Mouse (Mus musculus) CH12.LX (cell line): ENCODE data around the gene Lpar5. TPM values are rescaled to one million over a fixed set of nuclear protein-coding genes. Genes with fewer than 3 reads are reported as not detected.
A peak's percentile ranks its signal among the peaks of the same experiment; 100 is the strongest.

Experiments
- DNase-seq: peaks from one replicate; pipeline ENCODE4 v3.0.0-alpha.2; 2013; ENCODE audit errors: extremely low read depth
- H3K27ac ChIP-seq: 2 replicates; pipeline ENCODE4 v1.5.1; 2012; ENCODE audit warnings: low read depth, mild to moderate bottlenecking, control low read depth, moderate library complexity; ENCODE audit not compliant: insufficient read depth
- H3K27me3 ChIP-seq: replicated peaks from 2 replicates; pipeline ENCODE3; 2012; ENCODE audit warnings: inconsistent platforms
- H3K36me3 ChIP-seq, 2 experiments: replicated peaks in 1 of 2; 2 replicates each; pipeline versions ENCODE3 to v1.6.1; 2012; ENCODE audit warnings: inconsistent platforms in 1 of 2, low read length in 1 of 2, mild to moderate bottlenecking in 1 of 2, mixed read lengths in 1 of 2, moderate library complexity in 1 of 2; ENCODE audit not compliant: control insufficient read depth in 1 of 2, insufficient read depth in 1 of 2
- H3K4me1 ChIP-seq, 2 experiments: 2 replicates each; pipeline ENCODE4 v1.6.1; 2012; ENCODE audit warnings: inconsistent platforms in 1 of 2, moderate library complexity in 1 of 2; ENCODE audit not compliant: insufficient read depth in 2 of 2, control insufficient read depth in 1 of 2
- H3K4me2 ChIP-seq: 2 replicates; pipeline ENCODE4 v1.6.1; 2012; ENCODE audit warnings: low read depth, mild to moderate bottlenecking, control low read depth; ENCODE audit not compliant: poor library complexity, insufficient read depth, severe bottlenecking
- H3K4me3 ChIP-seq, 3 experiments: fragments of 150-350 bp in 1 of 3; sonication (generic) in 1 of 3; replicated peaks in 1 of 3; 2 replicates each; pipeline versions ENCODE3 to v1.5.1; 2011 to 2012; ENCODE audit warnings: low read depth in 2 of 3, low read length in 2 of 3, mild to moderate bottlenecking in 2 of 3, moderate library complexity in 2 of 3, control low read depth in 1 of 3, improper control_type of control experiment in 1 of 3, inconsistent platforms in 1 of 3, mixed read lengths in 1 of 3; ENCODE audit not compliant: poor library complexity in 1 of 3
- H3K79me2 ChIP-seq: replicated peaks from 2 replicates; pipeline ENCODE4 v1.6.1; 2012; ENCODE audit warnings: mild to moderate bottlenecking, moderate library complexity; ENCODE audit not compliant: control insufficient read depth, poor library complexity, insufficient read depth, severe bottlenecking; ENCODE audit errors: extremely low read depth
- H3K9ac ChIP-seq: 2 replicates; pipeline ENCODE4 v1.6.1; 2012; ENCODE audit warnings: low read depth, mild to moderate bottlenecking, control low read depth, moderate library complexity; ENCODE audit not compliant: insufficient read depth
- H3K9me3 ChIP-seq: replicated peaks from 2 replicates; pipeline ENCODE3; 2012; ENCODE audit warnings: low read length, inconsistent platforms, mixed read lengths
- BHLHE40 ChIP-seq: IDR thresholded peaks from 2 replicates; pipeline ENCODE4 v1.6.1; 2011; ENCODE audit warnings: mild to moderate bottlenecking, low read depth, low read length, improper control_type of control experiment
- CHD2 ChIP-seq: IDR thresholded peaks from 2 replicates; pipeline ENCODE4 v1.6.1; 2011; ENCODE audit warnings: low read length, improper control_type of control experiment
- CTCF ChIP-seq, 2 experiments: IDR thresholded peaks in 1 of 2; conservative IDR thresholded peaks in 1 of 2; 2 replicates each; pipeline ENCODE4 v1.5.1; 2011 to 2012; ENCODE audit warnings: low read depth in 2 of 2, low read length in 2 of 2, improper control_type of control experiment in 1 of 2, inconsistent platforms in 1 of 2, mild to moderate bottlenecking in 1 of 2, moderate library complexity in 1 of 2
- E2F4 ChIP-seq: IDR thresholded peaks from 2 replicates; pipeline ENCODE4 v1.6.1; 2011; ENCODE audit warnings: low read depth, low read length, improper control_type of control experiment; ENCODE audit not compliant: insufficient replicate concordance
- ELF1 ChIP-seq: IDR thresholded peaks from 2 replicates; pipeline ENCODE4 v1.6.1; 2014; ENCODE audit warnings: low read depth, mild to moderate bottlenecking, inconsistent platforms, low read length, improper control_type of control experiment
- ETS1 ChIP-seq: conservative IDR thresholded peaks from 2 replicates; pipeline ENCODE4 v1.6.1; 2012; ENCODE audit warnings: low read depth, mild to moderate bottlenecking, inconsistent platforms, low read length, improper control_type of control experiment, moderate library complexity
- GABPA ChIP-seq: IDR thresholded peaks from 2 replicates; pipeline ENCODE4 v1.6.1; 2012; ENCODE audit warnings: low read depth, low read length, improper control_type of control experiment, inconsistent platforms; ENCODE audit not compliant: insufficient replicate concordance
- HCFC1 ChIP-seq: IDR thresholded peaks from 2 replicates; pipeline ENCODE4 v1.6.1; 2012; ENCODE audit warnings: low read depth, mild to moderate bottlenecking, inconsistent platforms, low read length, improper control_type of control experiment
- IRF4 ChIP-seq: IDR thresholded peaks from 2 replicates; pipeline ENCODE4 v1.6.1; 2014; ENCODE audit warnings: low read depth, mild to moderate bottlenecking, inconsistent platforms, low read length, improper control_type of control experiment
- JUN ChIP-seq: IDR thresholded peaks from 2 replicates; pipeline ENCODE4 v1.6.1; 2011; ENCODE audit warnings: low read depth, mild to moderate bottlenecking, low read length, improper control_type of control experiment, moderate library complexity; ENCODE audit not compliant: insufficient read depth
- KAT2A ChIP-seq: IDR thresholded peaks from 2 replicates; pipeline ENCODE4 v1.6.1; 2012; ENCODE audit warnings: low read length, improper control_type of control experiment, inconsistent platforms; ENCODE audit not compliant: insufficient replicate concordance
- MAFK ChIP-seq: IDR thresholded peaks from 2 replicates; pipeline ENCODE4 v1.6.1; 2011; ENCODE audit warnings: low read length, improper control_type of control experiment; ENCODE audit not compliant: insufficient replicate concordance
- MAX ChIP-seq: IDR thresholded peaks from 2 replicates; pipeline ENCODE4 v1.6.1; 2011; ENCODE audit warnings: low read length, improper control_type of control experiment
- MAZ ChIP-seq: IDR thresholded peaks from 2 replicates; pipeline ENCODE4 v1.6.1; 2012; ENCODE audit warnings: low read depth, mild to moderate bottlenecking, inconsistent platforms, low read length, improper control_type of control experiment, moderate library complexity
- MEF2A ChIP-seq: IDR thresholded peaks from 2 replicates; pipeline ENCODE4 v1.6.1; 2014; ENCODE audit warnings: low read depth, mild to moderate bottlenecking, inconsistent platforms, low read length, improper control_type of control experiment, borderline replicate concordance
- NRF1 ChIP-seq: IDR thresholded peaks from 2 replicates; pipeline ENCODE4 v1.6.1; 2014; ENCODE audit warnings: low read depth, mild to moderate bottlenecking, inconsistent platforms, low read length, improper control_type of control experiment, moderate library complexity
- PAX5 ChIP-seq: IDR thresholded peaks from 2 replicates; pipeline ENCODE4 v1.6.1; 2012; ENCODE audit warnings: low read length, inconsistent platforms, mixed read lengths
- POLR2A ChIP-seq: IDR thresholded peaks from 2 replicates; pipeline ENCODE4 v1.6.1; 2011; ENCODE audit warnings: low read depth, mild to moderate bottlenecking, improper control_type of control experiment, low read length
- POLR2AphosphoS2 ChIP-seq: IDR thresholded peaks from 2 replicates; pipeline ENCODE4 v1.6.1; 2011; ENCODE audit warnings: low read depth, low read length, improper control_type of control experiment
- RAD21 ChIP-seq: IDR thresholded peaks from 2 replicates; pipeline ENCODE4 v1.6.1; 2011; ENCODE audit warnings: low read depth, mild to moderate bottlenecking, low read length, improper control_type of control experiment, moderate library complexity
- RCOR1 ChIP-seq: conservative IDR thresholded peaks from 2 replicates; pipeline ENCODE4 v1.6.1; 2012; ENCODE audit warnings: low read depth, mild to moderate bottlenecking, inconsistent platforms, low read length, improper control_type of control experiment
- SIN3A ChIP-seq: IDR thresholded peaks from 2 replicates; pipeline ENCODE4 v1.6.1; 2012; ENCODE audit warnings: low read length, improper control_type of control experiment, inconsistent platforms
- SMC3 ChIP-seq: IDR thresholded peaks from 2 replicates; pipeline ENCODE4 v1.6.1; 2011; ENCODE audit warnings: low read depth, low read length, improper control_type of control experiment
- TBP ChIP-seq: conservative IDR thresholded peaks from 2 replicates; pipeline ENCODE4 v1.6.1; 2011; ENCODE audit warnings: low read depth, low read length, improper control_type of control experiment
- TCF12 ChIP-seq: IDR thresholded peaks from 2 replicates; pipeline ENCODE4 v1.6.1; 2014; ENCODE audit warnings: low read depth, mild to moderate bottlenecking, inconsistent platforms, low read length, improper control_type of control experiment
- UBTF ChIP-seq: IDR thresholded peaks from 2 replicates; pipeline ENCODE4 v1.6.1; 2012; ENCODE audit warnings: low read depth, mild to moderate bottlenecking, inconsistent platforms, low read length, improper control_type of control experiment, moderate library complexity
- USF1 ChIP-seq: IDR thresholded peaks from 2 replicates; pipeline ENCODE4 v1.6.1; 2014; ENCODE audit warnings: low read depth, mild to moderate bottlenecking, inconsistent platforms, low read length, improper control_type of control experiment
- ZC3H11A ChIP-seq: IDR thresholded peaks from 2 replicates; pipeline ENCODE4 v1.6.1; 2012; ENCODE audit warnings: low read depth, mild to moderate bottlenecking, inconsistent platforms, low read length, improper control_type of control experiment
- ZKSCAN1 ChIP-seq: IDR thresholded peaks from 2 replicates; pipeline ENCODE4 v1.6.1; 2012; ENCODE audit warnings: low read depth, inconsistent platforms, low read length, improper control_type of control experiment, borderline replicate concordance
- ZMIZ1 ChIP-seq: IDR thresholded peaks from 2 replicates; pipeline ENCODE4 v1.6.1; 2012; ENCODE audit warnings: low read depth, mild to moderate bottlenecking, inconsistent platforms, low read length, improper control_type of control experiment
- dilution Hi-C: fragments of 300-500 bp; cut with MboI; formaldehyde crosslinking; loops from 2 replicates; pipeline ENCODE4 v1.14.3; 2020; ENCODE audit warnings: low sequenced_read_pairs; ENCODE audit not compliant: extremely low pct_unique_long_range_greater_than_20kb, extremely low pct_ligation_motif_present
- in situ Hi-C: fragments of 300-500 bp; cut with MboI; formaldehyde crosslinking; loops from 3 replicates; pipeline ENCODE4 v1.14.3; 2019; ENCODE audit warnings: low sequenced_read_pairs, low pct_ligation_motif_present, low pct_unique_long_range_greater_than_20kb, mixed read lengths
- polyA plus RNA-seq: library from polyadenylated mRNA; unstranded; fragments of >175 nt; gene quantifications from 2 replicates; pipeline ENCODE4 v1.2.1, GENCODE M21; 2012; ENCODE audit warnings: low read depth; ENCODE audit not compliant: insufficient read length
- total RNA-seq, 2 experiments: library from RNA; depleted of rRNA; stranded (reverse); fragments of 300-350 nt in 1 of 2; fragments of >200 nt in 1 of 2; gene quantifications; 2 replicates each; pipeline ENCODE4 v1.2.3; 2012 to 2014

Gene Lpar5
- total and polyA plus RNA-seq, 3 experiments: 4.5 to 25.9 (median 4.8) TPM

DNA sequence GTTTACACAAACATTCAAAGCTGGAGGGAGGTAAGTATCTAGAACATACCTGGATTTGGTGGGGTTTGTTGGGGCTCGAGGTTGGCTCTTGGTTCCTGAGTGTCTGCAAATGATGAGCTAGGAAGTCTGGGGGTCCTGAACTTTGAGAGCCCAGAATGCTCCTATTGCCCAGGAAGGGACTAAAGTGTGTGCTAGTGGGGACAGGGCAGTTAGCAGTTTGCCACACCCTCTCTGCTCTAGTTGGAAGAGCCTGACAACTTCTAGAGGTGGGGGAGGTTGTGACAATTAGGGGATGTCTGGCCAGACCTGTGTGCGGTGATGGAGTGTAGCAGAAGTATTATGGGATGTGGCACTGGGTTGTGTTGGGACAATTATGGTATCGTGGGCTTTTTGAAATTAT, 27.1 kb downstream of the Lpar5 start:
- Histone ChIP-seq H3K9ac (no peak overlapping the region), H3K9me3 (no peaks in the 10 kb centered on the region), H3K4me3 (no peak overlapping the region), H3K27me3 (no peaks in the 10 kb centered on the region), H3K4me1 (peaks cover 16 to 37% of the 10 kb centered on the region in 2 experiments), H3K36me3 (peaks cover 20 to 23% of the 10 kb centered on the region in 2 experiments), H3K27ac (no peak overlapping the region), H3K4me2 (no peak overlapping the region), H3K79me2 (peaks cover 29% of the 10 kb centered on the region)
- in situ Hi-C loops (loop anchor here (10.0 kb wide), 1 partner anchor 50 kb away; the partner anchor contains the start of gene Acrbp), dilution Hi-C loops (no loop called here)
- no peak for DNase-seq
- no peak for TF ChIP-seq TCF12

DNA sequence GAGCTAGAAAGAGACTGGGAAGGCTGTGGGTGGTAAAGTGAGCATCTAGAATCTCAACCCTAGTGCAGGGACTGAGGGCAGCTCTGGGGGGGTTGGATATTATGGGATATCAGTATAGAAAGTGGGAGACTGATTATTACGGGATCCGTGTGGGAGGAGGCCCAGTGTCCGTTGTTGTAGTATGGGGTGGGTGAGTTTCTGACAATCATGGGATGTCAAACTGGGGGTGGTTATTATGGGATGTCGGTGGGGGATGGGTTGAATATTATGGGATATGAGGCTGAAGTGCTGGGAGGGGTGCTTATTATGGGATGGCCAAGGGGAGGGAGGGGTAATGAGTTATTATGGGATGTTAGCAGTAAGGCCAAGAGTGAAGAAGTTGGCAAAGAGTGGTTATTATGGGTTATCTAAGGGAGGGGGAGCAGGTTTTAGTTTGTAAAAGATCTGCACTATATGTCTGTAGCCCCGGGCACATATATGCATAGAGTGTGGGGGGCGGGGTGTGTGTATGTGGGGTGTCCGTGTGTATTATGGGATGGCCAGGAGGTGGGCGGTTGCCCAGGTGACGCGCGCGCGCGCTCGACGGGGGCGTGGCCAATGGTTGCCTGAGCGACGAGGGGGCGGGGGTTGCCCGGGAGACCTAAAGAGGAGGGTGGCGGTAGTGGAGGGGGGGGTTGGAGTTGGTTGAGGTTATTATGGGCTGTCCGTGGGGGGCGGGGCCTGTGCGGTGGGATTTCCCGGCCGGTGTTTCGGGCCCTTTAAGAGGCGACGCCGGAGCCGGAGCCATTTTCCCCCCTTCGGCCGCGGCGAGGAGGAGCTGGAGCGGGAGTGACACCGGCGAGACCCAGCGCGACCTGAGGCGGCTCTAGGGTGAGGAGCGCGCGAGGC, 27.9 kb downstream of the Lpar5 start, which contains the start of gene Chd4:
Gene Chd4 (plus strand): TSS at position 591 of the 888 bp plus-strand sequence.
- Histone ChIP-seq H3K36me3 (peaks cover 28 to 31% of the 10 kb centered on the region in 2 experiments), H3K79me2 (peaks cover 36% of the 10 kb centered on the region), H3K9me3 (no peaks in the 10 kb centered on the region), H3K9ac (peak within 1 kb of the TSS; percentile 88), H3K4me1 (peaks cover 16 to 35% of the 10 kb centered on the region in 2 experiments), H3K27ac (peak within 1 kb of the TSS; percentile 69), H3K27me3 (no peaks in the 10 kb centered on the region), H3K4me2 (peak within 1 kb of the TSS; percentile 86), H3K4me3 (peak within 1 kb of the TSS; percentile 93 to 98 (median 94))
- DNase-seq: peak; percentile 94
- dilution Hi-C loops: no loop called here
- in situ Hi-C loops: loop anchor here (10.0 kb wide), 1 partner anchor 51 kb away; the partner anchor contains the start of gene Acrbp
- TF ChIP-seq MAX (no peak), MAZ (peak; percentile 91), ZKSCAN1 (no peak), CHD2 (peak; percentile 14; the same call in 1 of the 2 replicates), RAD21 (no peak), SMC3 (no peak), POLR2A (peak; percentile 98), USF1 (no peak), TCF12 (peak; percentile 79), ZMIZ1 (peak; percentile 96), TBP (peak; percentile 89), E2F4 (no peak), MEF2A (peak; percentile 22; the same call in 1 of the 2 replicates), UBTF (no peak), KAT2A (no peak), CTCF (conservative IDR thresholded peaks at IDR 0.05 in 1 of 2, IDR thresholded peaks at IDR 0.05 in 1 of 2; ENCODE audit: low read depth in 2 of 2, low read length in 2 of 2) (no peak), MAFK (no peak), GABPA (no peak), RCOR1 (no peak), PAX5 (no peak), JUN (no peak), ZC3H11A (no peak), IRF4 (peak; percentile 18; the same call in 1 of the 2 replicates), POLR2AphosphoS2 (peak; percentile 81), SIN3A (no peak; the same call in none of the 2 replicates), ELF1 (peak; percentile 76), NRF1 (peak; percentile 66), BHLHE40 (no peak), HCFC1 (peak; percentile 51), ETS1 (no peak; the same call in 1 of the 2 replicates)
